Mouse (Mus musculus): Measurements from ENCODE around the gene Scd4. TPM values are rescaled to one million over a fixed set of nuclear protein-coding genes. Genes with fewer than 3 reads are reported as not detected.

Scd4 gene
- polyA plus RNA-seq (2015; fragmentation: Nextera tagmentation; extraction: Ambion mirVana): 0.08 and 0.13 TPM in 2 replicates

DNA sequence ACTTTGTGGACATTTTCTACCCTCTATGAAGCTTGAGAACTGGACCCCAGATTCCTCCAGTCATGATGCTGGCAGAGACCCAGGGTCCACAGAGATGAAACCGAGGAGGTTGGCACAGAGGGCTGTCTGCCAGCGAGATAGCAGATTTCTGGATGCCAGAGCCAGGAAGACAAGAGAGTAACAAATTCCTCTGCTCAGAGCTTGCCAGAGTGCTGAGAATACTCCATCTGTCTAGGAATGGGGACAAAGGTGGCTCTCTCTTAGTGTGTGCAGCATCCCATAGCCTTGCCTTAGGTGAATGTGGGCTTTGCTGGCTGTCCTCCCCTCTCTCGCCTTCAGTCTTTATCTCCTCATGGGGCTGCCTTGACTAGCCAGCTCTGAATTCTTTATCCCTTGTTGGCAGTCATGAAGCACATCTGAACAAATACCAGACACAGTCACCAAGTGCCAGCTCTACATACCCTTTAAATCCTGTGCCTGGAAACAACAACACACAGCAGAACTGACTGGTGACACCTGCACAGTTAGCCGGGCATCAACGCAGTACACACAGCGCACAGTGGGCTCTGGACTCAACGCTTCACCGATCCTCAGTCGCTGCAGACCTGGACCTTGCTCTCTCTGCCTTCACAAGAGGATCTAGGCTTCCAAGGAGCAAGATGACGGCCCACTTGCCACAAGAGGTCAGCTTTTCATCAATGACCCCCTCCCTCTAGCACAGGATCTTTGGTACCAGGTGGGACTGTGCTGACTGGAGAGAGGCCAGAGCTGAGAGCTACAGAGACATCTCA, at the start of gene Scd4:
TSS of gene Scd4 (plus strand) at position 260 of the 791 bp plus-strand sequence.
- no peak within 1 kb of the TSS for H3K9ac ChIP-seq
- H3K36me3 ChIP-seq (replicated peaks): no peaks in the 10 kb centered on the region
- H3K9me3 ChIP-seq: no peaks in the 10 kb centered on the region
- ATAC-seq (replicated peaks): no peak
- H3K4me1 ChIP-seq: no peaks in the 10 kb centered on the region
- H3K4me2 ChIP-seq: no peak within 1 kb of the TSS
- H3K4me3 ChIP-seq: no peak within 1 kb of the TSS
- whole genome bisulfite sequencing: 82% methylated on average over 10 of the region's 10 CpGs
- no peak within 1 kb of the TSS for H3K27ac ChIP-seq
- no peaks in the 10 kb centered on the region for H3K27me3 ChIP-seq (replicated peaks)

GRCm38 (mm10) chr19:44283157-44284024, 49.5 kb upstream of the Scd4 start:
- H3K27ac ChIP-seq: peak overlapping the region; percentile 93
- peak overlapping the region; percentile 51 for H3K4me3 ChIP-seq
- no peak; the same call in 1 of the 2 replicates for ATAC-seq (replicated peaks)
- peak overlapping the region; percentile 89 for H3K4me2 ChIP-seq
- H3K9me3 ChIP-seq: no peaks in the 10 kb centered on the region
- H3K4me1 ChIP-seq: peaks cover 45% of the 10 kb centered on the region
- no peaks in the 10 kb centered on the region for H3K27me3 ChIP-seq (replicated peaks)
- H3K36me3 ChIP-seq (replicated peaks): no peaks in the 10 kb centered on the region
- H3K9ac ChIP-seq: peak overlapping the region; percentile 53; the same call in 1 of the 2 replicates
- 20% methylated on average over 15 of the region's 15 CpGs for WGBS

DNA sequence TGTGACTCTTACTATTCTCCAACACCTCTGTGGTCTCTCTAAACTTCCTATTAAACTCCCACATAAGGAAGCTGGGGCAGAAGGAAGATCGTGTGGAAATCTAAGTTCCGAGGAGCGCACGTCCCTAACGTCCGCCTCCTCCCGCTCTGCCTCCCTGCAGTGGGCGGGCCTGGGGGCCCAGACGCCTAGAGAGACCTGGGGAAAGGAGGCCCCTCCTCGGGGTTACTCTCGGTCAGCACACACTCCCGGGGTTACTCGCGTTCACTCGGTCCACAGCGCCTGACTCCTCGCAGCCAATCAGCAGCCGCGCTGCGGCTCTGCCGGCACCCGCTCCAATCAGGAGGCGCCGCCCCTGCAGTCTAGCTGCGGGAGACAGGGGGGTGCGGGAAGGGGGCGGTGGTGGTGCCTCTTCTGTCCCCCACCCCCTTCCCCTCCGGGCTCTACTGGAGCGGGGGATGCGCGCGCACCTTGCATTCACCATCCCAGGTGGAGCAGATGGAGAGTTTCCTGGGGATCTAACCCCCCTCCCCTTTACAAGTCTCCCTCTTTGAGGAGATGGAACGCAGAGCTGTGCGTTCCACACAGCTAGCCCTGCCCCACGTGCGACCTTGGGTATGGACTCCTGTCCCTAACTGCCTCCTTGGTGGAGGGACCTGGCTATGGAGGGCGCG, 48.7 kb upstream of the Scd4 start:
- ATAC-seq (replicated peaks): peak; percentile 98
- WGBS: under 1% methylated on average over 38 of the region's 38 CpGs
- H3K27ac ChIP-seq: peak overlapping the region; percentile 93
- H3K27me3 ChIP-seq (replicated peaks): no peaks in the 10 kb centered on the region
- H3K4me3 ChIP-seq: peak overlapping the region; percentile 51
- H3K9ac ChIP-seq: peak overlapping the region; percentile 53
- H3K4me1 ChIP-seq: peaks cover 45% of the 10 kb centered on the region
- no peaks in the 10 kb centered on the region for H3K36me3 ChIP-seq (replicated peaks)
- H3K9me3 ChIP-seq: no peaks in the 10 kb centered on the region
- peak overlapping the region; percentile 89 for H3K4me2 ChIP-seq

- H3K9ac ChIP-seq: peak overlapping the region; percentile 53
- H3K4me1 ChIP-seq: peaks cover 45% of the 10 kb centered on the region
- H3K36me3 ChIP-seq (replicated peaks): no peaks in the 10 kb centered on the region
- peak overlapping the region; percentile 93 for H3K27ac ChIP-seq
- no peaks in the 10 kb centered on the region for H3K27me3 ChIP-seq (replicated peaks)
- no peaks in the 10 kb centered on the region for H3K9me3 ChIP-seq
- under 1% methylated on average over 11 of the region's 11 CpGs for WGBS
- ATAC-seq (replicated peaks): peak; percentile 62
- H3K4me2 ChIP-seq: peak overlapping the region; percentile 89
- H3K4me3 ChIP-seq: peak overlapping the region; percentile 51
Measured at GRCm38 (mm10) chr19:44284723-44285122, 48.2 kb upstream of the Scd4 start.

DNA sequence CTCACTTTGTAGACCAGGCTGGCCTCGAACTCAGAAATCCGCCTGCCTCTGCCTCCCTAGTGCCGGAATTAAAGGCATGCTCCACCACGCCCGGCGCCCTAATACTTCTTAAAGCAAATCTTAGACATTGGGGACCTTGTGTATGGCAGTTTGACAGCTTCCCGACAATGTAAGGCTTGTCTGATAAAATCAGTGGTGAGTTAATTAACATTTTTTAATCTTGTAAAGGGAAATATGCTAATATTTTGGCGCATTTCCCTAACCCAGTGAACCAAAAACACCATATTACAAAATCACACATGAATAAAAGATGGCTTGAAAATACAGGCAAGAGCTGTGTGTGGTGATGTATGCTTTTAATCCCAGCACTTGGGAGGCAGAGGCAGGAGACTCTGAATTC, 47.3 kb upstream of the Scd4 start:
- Histone ChIP-seq H3K4me2 (no peak overlapping the region), H3K9me3 (no peaks in the 10 kb centered on the region), H3K9ac (no peak overlapping the region), H3K4me3 (no peak overlapping the region), H3K27ac (no peak overlapping the region), H3K4me1 (peaks cover 37% of the 10 kb centered on the region), H3K27me3 (replicated peaks) (no peaks in the 10 kb centered on the region), H3K36me3 (replicated peaks) (no peaks in the 10 kb centered on the region)
- no peak for ATAC-seq (replicated peaks)
- 81% methylated on average over 8 of the region's 8 CpGs for WGBS

GRCm38 (mm10) chr19:44286109-44286508, 46.8 kb upstream of the Scd4 start:
- 73% methylated on average over 2 of the region's 2 CpGs for WGBS
- H3K27me3 ChIP-seq (replicated peaks): no peaks in the 10 kb centered on the region
- H3K4me2 ChIP-seq: no peak overlapping the region
- no peaks in the 10 kb centered on the region for H3K9me3 ChIP-seq
- no peak overlapping the region for H3K4me3 ChIP-seq
- H3K9ac ChIP-seq: no peak overlapping the region
- H3K27ac ChIP-seq: no peak overlapping the region
- no peak for ATAC-seq (replicated peaks)
- no peaks in the 10 kb centered on the region for H3K36me3 ChIP-seq (replicated peaks)
- peaks cover 32% of the 10 kb centered on the region for H3K4me1 ChIP-seq

GRCm38 (mm10) chr19:44287415-44288110, 45.3 kb upstream of the Scd4 start:
- Histone ChIP-seq H3K9me3 (no peaks in the 10 kb centered on the region), H3K4me3 (no peak overlapping the region), H3K36me3 (replicated peaks) (no peaks in the 10 kb centered on the region), H3K4me2 (no peak overlapping the region), H3K27me3 (replicated peaks) (no peaks in the 10 kb centered on the region), H3K9ac (no peak overlapping the region), H3K27ac (no peak overlapping the region), H3K4me1 (peaks cover 33% of the 10 kb centered on the region)
- ATAC-seq (replicated peaks): no peak
- 84% methylated on average over 11 of the region's 11 CpGs for WGBS

DNA sequence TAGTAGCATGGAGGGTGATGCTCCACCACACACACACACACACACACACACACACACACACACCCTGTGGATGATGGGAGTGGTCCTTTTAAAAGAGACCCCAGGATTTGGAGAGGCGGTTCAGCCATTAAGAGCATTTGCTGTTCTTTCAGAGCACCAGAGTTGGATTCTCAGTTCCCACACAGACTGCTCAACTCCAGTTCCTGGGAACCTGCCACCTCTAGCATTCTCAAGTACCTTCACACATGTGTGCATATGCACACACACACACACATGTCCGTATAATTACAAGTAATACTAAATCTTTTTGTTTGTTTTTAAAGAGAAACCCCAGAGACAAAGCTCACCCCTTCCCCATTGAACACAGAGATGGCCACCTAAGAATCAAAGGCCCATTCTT, 40.8 kb upstream of the Scd4 start:
- peak overlapping the region; percentile 89; the same call in 1 of the 2 replicates for H3K4me2 ChIP-seq
- ATAC-seq (replicated peaks): no peak
- H3K9me3 ChIP-seq: no peaks in the 10 kb centered on the region
- H3K4me3 ChIP-seq: no peak overlapping the region
- H3K4me1 ChIP-seq: peaks cover 38% of the 10 kb centered on the region
- H3K27ac ChIP-seq: peak overlapping the region; percentile 97
- no peaks in the 10 kb centered on the region; the same call in 1 of the 2 replicates for H3K36me3 ChIP-seq (replicated peaks)
- 81% methylated on average over 2 of the region's 2 CpGs for WGBS
- no peak overlapping the region for H3K9ac ChIP-seq
- no peaks in the 10 kb centered on the region for H3K27me3 ChIP-seq (replicated peaks)

- Histone ChIP-seq H3K4me2 (peak overlapping the region; percentile 89), H3K9me3 (no peaks in the 10 kb centered on the region), H3K27ac (peak overlapping the region; percentile 97), H3K36me3 (replicated peaks) (no peaks in the 10 kb centered on the region; the same call in 1 of the 2 replicates), H3K9ac (no peak overlapping the region), H3K4me3 (peak overlapping the region; percentile 89), H3K4me1 (peaks cover 42% of the 10 kb centered on the region), H3K27me3 (replicated peaks) (no peaks in the 10 kb centered on the region)
- WGBS: 60% methylated on average over 3 of the region's 3 CpGs
- no peak for ATAC-seq (replicated peaks)
Measured at GRCm38 (mm10) chr19:44292483-44292882, 40.4 kb upstream of the Scd4 start.

- H3K4me3 ChIP-seq: peak within 1 kb of the TSS; percentile 89
- no peaks in the 10 kb centered on the region for H3K27me3 ChIP-seq (replicated peaks)
- H3K9ac ChIP-seq: peak within 1 kb of the TSS; percentile 96
- H3K4me1 ChIP-seq: peaks cover 49% of the 10 kb centered on the region
- H3K27ac ChIP-seq: peak within 1 kb of the TSS; percentile 97
- ATAC-seq (replicated peaks): peak; percentile 57; the same call in 1 of the 2 replicates
- H3K9me3 ChIP-seq: no peaks in the 10 kb centered on the region
- H3K36me3 ChIP-seq (replicated peaks): no peaks in the 10 kb centered on the region; the same call in 1 of the 2 replicates
- 3% methylated on average over 21 of the region's 21 CpGs for WGBS
- peak within 1 kb of the TSS; percentile 89 for H3K4me2 ChIP-seq
Measured at GRCm38 (mm10) chr19:44292941-44293768, 39.7 kb upstream of the Scd4 start, which contains the start of gene Scd2. Gene Scd2 (plus strand): TSS chr19:44293674.

Data from midbrain, embryonic 15.5 days (tissue).